Mouse (Mus musculus): ENCODE measurements around the gene Nxpe4. TPM values are rescaled to one million over a fixed set of nuclear protein-coding genes. Genes with fewer than 3 reads are reported as not detected.
"Not testable (repeated sequence)": the region's sequence is repeated elsewhere in the genome, so short reads cannot be mapped to it uniquely, and the experiment has no call there.

Gene Nxpe4
- polyA plus RNA-seq, 1 experiment from 2014 or later, result 4.9 TPM

DNA sequence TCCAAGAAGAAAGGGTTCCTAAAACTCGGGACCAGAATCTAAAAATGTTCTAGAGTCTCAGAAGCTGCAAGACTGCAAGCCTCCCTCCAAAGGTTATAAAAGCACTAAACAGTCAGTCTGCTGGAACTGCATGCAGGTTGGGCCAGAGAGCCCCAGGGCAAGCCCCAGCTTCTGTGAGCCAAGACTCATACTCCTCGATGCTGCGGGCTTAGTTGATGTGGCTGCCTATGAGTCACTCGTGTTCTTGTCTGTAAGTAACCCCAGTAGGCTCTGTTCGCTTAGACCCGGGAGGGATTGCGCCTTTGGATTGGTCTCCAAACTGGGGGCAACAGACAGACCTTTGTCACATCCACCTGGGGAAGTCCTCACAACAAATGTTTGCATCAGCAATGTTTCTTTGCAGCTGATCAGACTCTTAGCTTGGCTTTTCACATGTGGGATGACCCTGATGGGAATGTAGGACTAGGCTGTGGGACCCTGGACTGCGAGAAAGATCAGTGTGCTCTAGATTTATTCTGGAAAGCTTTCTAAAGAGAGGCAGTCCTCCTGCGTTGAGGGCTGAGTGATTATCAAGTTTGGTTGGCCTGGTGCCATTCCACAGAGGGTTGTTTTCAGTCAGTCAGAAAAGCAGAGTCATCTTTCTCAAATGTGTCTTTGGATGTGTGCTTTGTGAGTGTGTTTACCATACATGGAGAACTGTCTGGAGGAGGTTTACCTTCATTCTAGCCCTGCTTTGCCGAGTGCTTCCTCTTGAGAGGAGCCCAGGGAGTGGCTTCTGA, 245.9 kb downstream of the Nxpe4 start:
- WGBS, result 89% methylated on average over 10 of the region's 10 CpGs
- no peak for DNase-seq (ENCODE audit: extremely low spot score, low spot score)
- H3K27ac ChIP-seq, result no peak overlapping the region
- H3K4me1 ChIP-seq, result no peaks in the 10 kb centered on the region
- H3K9me3 ChIP-seq, result no peaks in the 10 kb centered on the region
- no peaks in the 10 kb centered on the region for H3K36me3 ChIP-seq (replicated peaks)
- no peaks in the 10 kb centered on the region for H3K27me3 ChIP-seq (ENCODE audit: poor library complexity, severe bottlenecking)
- H3K4me3 ChIP-seq, result no peak overlapping the region

DNA sequence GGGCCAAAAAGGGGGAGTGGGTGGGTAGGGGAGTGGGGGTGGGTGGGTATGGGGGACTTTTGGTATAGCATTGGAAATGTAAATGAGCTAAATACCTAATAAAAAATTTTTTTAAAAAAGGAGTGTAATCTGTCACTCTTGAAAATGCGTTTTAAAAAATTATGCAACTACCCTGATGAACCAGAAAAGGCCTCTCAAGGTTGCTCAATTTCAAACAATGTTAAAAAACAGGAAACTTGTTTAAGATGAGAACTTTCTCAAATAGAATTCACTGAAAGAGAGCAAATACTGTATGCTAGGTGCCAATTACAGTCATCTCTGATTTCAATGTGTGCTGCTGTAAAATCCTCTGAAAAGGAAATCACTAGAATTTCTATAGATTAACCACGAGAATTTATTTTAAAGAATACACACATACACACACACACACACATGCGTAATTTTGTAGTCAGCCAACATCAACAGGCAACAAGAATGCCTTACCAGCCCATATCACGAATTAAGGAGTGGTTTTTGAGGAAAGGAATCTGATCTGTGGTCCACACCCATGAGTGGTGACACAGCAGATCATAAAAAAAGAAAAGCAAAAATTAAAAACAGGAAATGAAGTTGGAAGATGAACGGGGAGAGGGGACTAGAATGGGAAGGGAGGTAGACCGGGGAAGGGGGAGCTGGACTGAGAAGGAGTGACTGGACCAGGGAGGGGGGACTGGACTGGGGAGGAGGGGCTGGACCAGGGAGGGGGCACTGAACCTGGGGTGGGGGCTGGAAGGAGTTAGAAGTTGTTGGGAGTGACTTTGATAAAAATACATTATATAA, 248.6 kb downstream of the Nxpe4 start:
- Histone ChIP-seq H3K27me3 (ENCODE audit: poor library complexity, severe bottlenecking) (no peaks in the 10 kb centered on the region), H3K27ac (no peak overlapping the region), H3K4me1 (no peaks in the 10 kb centered on the region), H3K36me3 (replicated peaks) (no peaks in the 10 kb centered on the region), H3K9me3 (no peaks in the 10 kb centered on the region), H3K4me3 (no peak overlapping the region)
- DNase-seq (ENCODE audit: extremely low spot score, low spot score), result no peak
- WGBS, result 86% methylated on average over 6 of the region's 6 CpGs

DNA sequence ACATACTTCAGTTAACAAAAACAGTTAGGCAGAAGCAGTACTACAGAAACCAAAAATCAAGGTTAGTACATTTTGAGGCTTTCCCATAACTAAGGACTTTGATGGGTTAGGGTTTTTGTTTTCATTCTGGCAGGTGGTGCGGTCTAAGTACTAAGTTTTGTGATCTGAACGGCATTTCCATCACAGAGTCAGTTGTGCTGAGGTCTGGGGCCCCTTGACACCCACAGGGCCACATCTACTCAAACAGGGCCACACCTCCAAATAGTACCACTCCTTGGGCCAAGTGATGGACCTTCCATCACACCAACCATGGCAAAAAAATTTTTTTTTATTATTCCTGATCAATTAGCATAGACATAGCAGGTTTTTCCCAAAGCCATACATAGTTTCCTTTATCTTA, 251.8 kb downstream of the Nxpe4 start:
- Histone ChIP-seq H3K4me1 (no peaks in the 10 kb centered on the region), H3K27me3 (ENCODE audit: poor library complexity, severe bottlenecking) (no peaks in the 10 kb centered on the region), H3K36me3 (replicated peaks) (no peaks in the 10 kb centered on the region), H3K9me3 (no peaks in the 10 kb centered on the region), H3K4me3 (no peak overlapping the region), H3K27ac (no peak overlapping the region)
- 86% methylated on average over 2 of the region's 2 CpGs for WGBS
- DNase-seq (ENCODE audit: extremely low spot score, low spot score), result no peak

DNA sequence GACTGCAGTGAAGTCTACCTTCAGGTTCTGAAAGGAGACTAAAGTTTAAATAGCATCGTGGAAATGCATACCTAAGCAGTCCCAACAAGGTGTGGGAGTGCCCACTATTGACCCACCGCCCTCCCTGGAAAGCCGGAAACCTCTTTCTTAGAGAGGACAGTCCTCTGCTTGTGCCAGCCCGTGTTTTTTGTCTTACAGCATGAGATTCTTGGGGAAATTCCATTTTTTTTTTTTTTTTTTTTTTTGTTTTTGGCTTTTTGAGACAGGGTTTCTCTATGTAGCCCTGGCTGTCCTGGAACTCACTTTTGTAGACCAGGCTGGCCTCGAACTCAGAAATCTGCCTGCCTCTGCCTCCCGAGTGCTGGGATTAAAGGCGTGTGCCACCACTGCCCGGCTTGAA, 255.5 kb downstream of the Nxpe4 start:
- not testable (repeated sequence) for H3K4me1 ChIP-seq; H3K36me3 ChIP-seq (replicated peaks); H3K4me3 ChIP-seq; H3K27me3 ChIP-seq (ENCODE audit: poor library complexity, severe bottlenecking); DNase-seq (ENCODE audit: extremely low spot score, low spot score); H3K9me3 ChIP-seq; H3K27ac ChIP-seq
- WGBS, result 90% methylated on average over 8 of the region's 8 CpGs

DNA sequence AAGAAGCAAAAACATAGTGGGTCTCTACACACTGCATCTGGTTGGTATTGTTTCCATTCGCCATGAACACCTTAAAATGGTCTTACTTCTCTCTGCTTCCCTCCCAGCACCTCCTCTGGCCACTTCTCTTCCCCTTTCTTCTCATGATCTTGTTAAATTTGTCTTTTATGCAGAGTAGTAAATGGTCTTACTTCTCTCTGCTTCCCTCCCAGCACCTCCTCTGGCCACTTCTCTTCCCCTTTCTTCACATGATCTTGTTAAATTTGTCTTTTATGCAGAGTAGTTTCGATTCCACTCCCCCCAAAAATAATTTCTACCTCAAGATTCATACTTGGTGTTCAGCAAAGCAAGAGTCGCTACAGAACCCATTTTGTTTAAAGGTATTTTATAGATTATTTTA, 256.2 kb downstream of the Nxpe4 start:
- no peaks in the 10 kb centered on the region for H3K36me3 ChIP-seq (replicated peaks)
- H3K27me3 ChIP-seq (ENCODE audit: poor library complexity, severe bottlenecking), result no peaks in the 10 kb centered on the region
- no peak overlapping the region for H3K4me3 ChIP-seq
- no peak for DNase-seq (ENCODE audit: extremely low spot score, low spot score)
- WGBS, result 84% methylated on average over 3 of the region's 3 CpGs
- H3K27ac ChIP-seq, result no peak overlapping the region
- no peaks in the 10 kb centered on the region for H3K9me3 ChIP-seq
- H3K4me1 ChIP-seq, result no peaks in the 10 kb centered on the region

DNA sequence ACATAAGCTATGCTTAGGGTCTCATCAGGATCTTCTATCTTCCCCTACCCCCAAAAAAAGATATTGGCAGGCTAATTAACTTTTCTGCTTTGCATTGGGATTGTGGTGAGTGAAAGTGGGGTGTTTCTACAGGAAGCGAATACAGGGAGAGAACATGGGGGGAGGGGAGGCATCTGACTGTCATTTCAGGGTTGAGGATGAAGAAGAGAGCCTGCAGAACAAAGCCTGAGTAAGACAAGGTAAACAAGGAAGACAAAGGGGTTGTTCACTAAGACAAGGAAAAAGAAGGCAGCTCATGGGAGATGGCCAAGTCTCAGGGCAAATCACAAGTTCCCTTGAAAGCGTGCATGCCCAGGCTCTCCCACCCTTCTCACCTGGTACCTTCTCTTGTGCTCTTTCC, 256.6 kb downstream of the Nxpe4 start:
- Histone ChIP-seq H3K9me3 (no peaks in the 10 kb centered on the region), H3K4me1 (no peaks in the 10 kb centered on the region), H3K27me3 (ENCODE audit: poor library complexity, severe bottlenecking) (no peaks in the 10 kb centered on the region), H3K4me3 (no peak overlapping the region), H3K27ac (no peak overlapping the region), H3K36me3 (replicated peaks) (no peaks in the 10 kb centered on the region)
- no peak for DNase-seq (ENCODE audit: extremely low spot score, low spot score)
- whole genome bisulfite sequencing, result 76% methylated on average over 2 of the region's 2 CpGs

DNA sequence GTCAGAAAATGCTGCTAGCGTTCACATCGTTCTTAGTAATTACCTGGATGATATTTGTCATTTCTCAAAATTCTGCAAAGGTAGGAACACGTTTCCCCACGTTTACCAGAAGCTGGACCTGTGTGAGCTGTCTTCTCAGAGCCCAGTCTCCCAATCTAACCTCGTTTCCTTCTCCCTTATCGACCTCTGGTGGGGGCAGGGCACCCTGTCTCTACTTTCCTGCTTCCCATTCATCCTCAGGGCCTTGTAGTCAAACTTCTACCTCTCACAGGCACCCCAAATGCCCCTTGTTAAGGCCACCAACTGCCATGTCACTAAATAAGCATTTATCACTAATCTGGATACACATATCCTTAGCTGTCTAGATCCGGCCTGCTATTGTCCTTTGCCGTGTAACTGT, 257.0 kb downstream of the Nxpe4 start:
- no peaks in the 10 kb centered on the region for H3K9me3 ChIP-seq
- no peaks in the 10 kb centered on the region for H3K27me3 ChIP-seq (ENCODE audit: poor library complexity, severe bottlenecking)
- H3K36me3 ChIP-seq (replicated peaks), result no peaks in the 10 kb centered on the region
- no peaks in the 10 kb centered on the region for H3K4me1 ChIP-seq
- 73% methylated on average over 8 of the region's 8 CpGs for WGBS
- H3K27ac ChIP-seq, result no peak overlapping the region
- no peak for DNase-seq (ENCODE audit: extremely low spot score, low spot score)
- no peak overlapping the region for H3K4me3 ChIP-seq

DNA sequence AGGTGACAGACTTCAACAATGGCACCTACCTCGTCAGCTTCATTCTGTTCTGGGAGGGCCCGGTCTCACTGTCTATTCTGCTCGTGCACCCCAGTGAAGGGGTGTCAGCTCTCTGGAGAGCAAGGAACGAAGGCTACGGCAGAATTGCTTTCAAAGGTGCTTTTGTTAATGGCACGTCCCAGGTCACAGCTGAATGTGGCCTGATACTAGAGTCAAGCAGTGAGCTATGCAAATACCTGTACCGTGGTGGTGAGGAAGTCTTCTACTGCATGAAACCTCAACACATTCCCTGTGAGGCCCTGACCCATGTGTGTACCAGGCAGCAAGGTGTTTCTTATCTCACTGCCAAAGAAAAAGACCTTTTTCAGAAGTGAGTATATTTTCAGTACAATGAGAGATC, 258.6 kb downstream of the Nxpe4 start:
- Histone ChIP-seq H3K4me1 (no peaks in the 10 kb centered on the region), H3K27ac (no peak overlapping the region), H3K36me3 (replicated peaks) (no peaks in the 10 kb centered on the region), H3K27me3 (ENCODE audit: poor library complexity, severe bottlenecking) (no peaks in the 10 kb centered on the region), H3K9me3 (no peaks in the 10 kb centered on the region), H3K4me3 (no peak overlapping the region)
- DNase-seq (ENCODE audit: extremely low spot score, low spot score), result no peak
- WGBS, result 85% methylated on average over 7 of the region's 7 CpGs

DNA sequence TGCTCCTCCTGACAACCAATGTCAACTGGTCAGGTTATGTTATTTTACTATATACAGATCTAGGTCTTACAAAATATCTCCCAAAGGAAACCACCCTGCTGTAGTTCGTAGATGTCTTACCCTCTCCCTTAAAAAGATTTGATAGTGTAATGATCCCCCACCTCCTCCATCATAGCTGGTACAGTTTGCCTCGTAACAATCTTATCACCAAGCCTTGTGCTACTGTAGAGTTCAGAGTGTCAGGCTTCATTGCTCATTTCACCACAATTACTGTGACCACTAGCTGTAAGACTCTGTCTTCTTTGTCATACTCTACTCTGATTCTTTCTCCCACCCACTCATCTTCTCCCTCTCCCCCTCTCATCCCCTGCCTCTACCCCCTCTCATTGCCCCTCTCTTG, 259.2 kb downstream of the Nxpe4 start:
- Histone ChIP-seq H3K36me3 (replicated peaks) (no peaks in the 10 kb centered on the region), H3K4me3 (no peak overlapping the region), H3K4me1 (no peaks in the 10 kb centered on the region), H3K27ac (no peak overlapping the region), H3K27me3 (ENCODE audit: poor library complexity, severe bottlenecking) (no peaks in the 10 kb centered on the region), H3K9me3 (no peaks in the 10 kb centered on the region)
- no peak for DNase-seq (ENCODE audit: extremely low spot score, low spot score)
- 86% methylated on average over 2 of the region's 2 CpGs for WGBS

DNA sequence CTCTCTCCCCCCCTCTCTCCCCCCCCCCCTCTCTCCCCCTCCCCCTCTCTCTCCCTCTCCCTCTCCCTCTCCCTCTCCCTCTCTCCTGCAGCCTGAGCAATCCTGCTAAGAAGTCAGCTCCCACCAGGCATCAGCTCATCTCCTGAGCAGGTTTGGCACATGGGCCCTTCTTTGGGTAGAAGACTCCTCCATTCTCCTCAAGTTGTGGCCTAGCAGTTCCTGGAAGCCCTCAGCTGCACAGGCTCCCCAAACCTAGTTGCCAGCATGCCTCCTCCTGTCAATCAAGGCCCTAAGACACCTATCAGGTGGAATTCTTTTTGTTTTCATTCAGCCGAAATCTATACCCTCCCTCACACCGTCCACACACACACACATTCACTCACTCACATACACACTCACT, 259.7 kb downstream of the Nxpe4 start:
- H3K27me3 ChIP-seq (ENCODE audit: poor library complexity, severe bottlenecking), result no peaks in the 10 kb centered on the region
- no peaks in the 10 kb centered on the region for H3K9me3 ChIP-seq
- no peak overlapping the region for H3K27ac ChIP-seq
- H3K4me1 ChIP-seq, result no peaks in the 10 kb centered on the region
- no peak for DNase-seq (ENCODE audit: extremely low spot score, low spot score)
- H3K36me3 ChIP-seq (replicated peaks), result no peaks in the 10 kb centered on the region
- 83% methylated on average over 2 of the region's 2 CpGs for WGBS
- H3K4me3 ChIP-seq, result no peak overlapping the region

DNA sequence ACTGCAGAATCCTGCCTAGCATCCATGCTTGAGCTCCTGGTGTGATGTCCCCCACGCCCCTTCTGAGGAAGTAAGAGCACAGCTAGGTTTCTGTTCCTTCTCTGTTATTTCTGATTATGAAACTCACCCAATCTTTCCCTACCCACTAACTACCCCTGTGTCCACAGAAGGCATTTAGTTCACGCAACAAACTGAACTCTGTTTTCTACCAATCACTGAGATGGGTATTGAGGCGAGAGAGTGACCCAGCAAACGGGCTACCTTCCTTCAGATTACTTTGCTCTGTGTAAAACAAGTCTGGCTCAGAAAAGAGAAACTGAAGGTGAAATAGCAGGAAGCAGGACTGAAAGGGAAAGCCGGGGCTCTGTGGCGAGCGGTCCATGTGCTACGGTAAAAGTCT, 260.6 kb downstream of the Nxpe4 start:
- no peaks in the 10 kb centered on the region for H3K36me3 ChIP-seq (replicated peaks)
- H3K4me3 ChIP-seq, result no peak overlapping the region
- 87% methylated on average over 8 of the region's 8 CpGs for WGBS
- DNase-seq (ENCODE audit: extremely low spot score, low spot score), result no peak
- no peaks in the 10 kb centered on the region for H3K9me3 ChIP-seq
- no peaks in the 10 kb centered on the region for H3K4me1 ChIP-seq
- no peaks in the 10 kb centered on the region for H3K27me3 ChIP-seq (ENCODE audit: poor library complexity, severe bottlenecking)
- no peak overlapping the region for H3K27ac ChIP-seq

DNA sequence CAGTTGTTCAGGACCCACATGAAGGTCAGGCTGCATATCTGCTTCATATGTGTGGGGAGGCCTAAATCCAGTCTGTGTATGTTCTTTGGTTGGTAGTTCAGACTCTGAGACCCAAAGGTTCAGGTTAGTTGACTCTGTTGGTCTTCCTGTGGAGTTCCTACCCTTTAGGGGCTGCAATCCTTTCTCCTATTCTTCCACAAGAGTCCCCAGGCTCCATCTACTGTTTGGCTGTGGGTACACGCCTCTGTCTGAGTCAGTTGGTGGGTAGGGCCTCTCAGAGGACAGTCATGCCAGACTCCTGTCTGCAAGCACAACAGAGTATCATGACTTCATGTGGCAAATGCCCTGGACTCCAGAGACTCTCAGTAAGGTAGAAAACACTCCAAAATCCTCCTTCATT, 261.4 kb downstream of the Nxpe4 start:
- Histone ChIP-seq H3K9me3 (no peaks in the 10 kb centered on the region), H3K27ac (no peak overlapping the region), H3K27me3 (ENCODE audit: poor library complexity, severe bottlenecking) (no peaks in the 10 kb centered on the region), H3K36me3 (replicated peaks) (no peaks in the 10 kb centered on the region), H3K4me3 (no peak overlapping the region), H3K4me1 (no peaks in the 10 kb centered on the region)
- no peak for DNase-seq (ENCODE audit: extremely low spot score, low spot score)
- WGBS, result 46% methylated on average over 1 of the region's 1 CpGs

DNA sequence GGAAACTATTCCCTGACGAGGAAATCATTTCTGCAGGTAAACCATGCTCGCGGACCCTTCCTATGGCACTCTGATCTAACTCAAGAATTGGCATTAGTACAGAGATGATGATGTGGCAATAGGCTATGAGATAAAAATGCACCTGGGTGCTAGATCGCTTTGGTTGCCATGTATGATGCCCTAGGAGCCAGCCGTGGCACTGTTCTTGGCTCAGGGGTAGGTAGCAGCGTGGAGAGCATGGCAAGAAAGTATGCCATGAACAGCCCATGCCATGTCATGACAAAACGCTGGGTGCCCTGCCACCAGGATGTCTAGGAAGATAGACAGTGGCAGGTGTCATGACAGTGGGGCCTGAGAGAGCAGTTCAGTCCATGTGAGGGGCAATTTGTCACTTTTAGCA, 265.4 kb downstream of the Nxpe4 start:
- H3K4me1 ChIP-seq, result no peaks in the 10 kb centered on the region
- no peaks in the 10 kb centered on the region for H3K27me3 ChIP-seq (ENCODE audit: poor library complexity, severe bottlenecking)
- H3K4me3 ChIP-seq, result no peak overlapping the region
- WGBS, result 90% methylated on average over 7 of the region's 7 CpGs
- H3K36me3 ChIP-seq (replicated peaks), result no peaks in the 10 kb centered on the region
- no peak for DNase-seq (ENCODE audit: extremely low spot score, low spot score)
- no peak overlapping the region for H3K27ac ChIP-seq
- no peaks in the 10 kb centered on the region for H3K9me3 ChIP-seq

All from forebrain, embryonic 10.5 days (tissue).